Mouse (Mus musculus) mature B cell (primary cell): ENCODE data around the gene Xpr1.

ENCODE experiments used
- in situ Hi-C: fragments of 300-500 bp; cut with MboI; formaldehyde crosslinking; loops from 2 replicates; pipeline ENCODE4 v1.14.3; 2019

The Xpr1 gene

DNA sequence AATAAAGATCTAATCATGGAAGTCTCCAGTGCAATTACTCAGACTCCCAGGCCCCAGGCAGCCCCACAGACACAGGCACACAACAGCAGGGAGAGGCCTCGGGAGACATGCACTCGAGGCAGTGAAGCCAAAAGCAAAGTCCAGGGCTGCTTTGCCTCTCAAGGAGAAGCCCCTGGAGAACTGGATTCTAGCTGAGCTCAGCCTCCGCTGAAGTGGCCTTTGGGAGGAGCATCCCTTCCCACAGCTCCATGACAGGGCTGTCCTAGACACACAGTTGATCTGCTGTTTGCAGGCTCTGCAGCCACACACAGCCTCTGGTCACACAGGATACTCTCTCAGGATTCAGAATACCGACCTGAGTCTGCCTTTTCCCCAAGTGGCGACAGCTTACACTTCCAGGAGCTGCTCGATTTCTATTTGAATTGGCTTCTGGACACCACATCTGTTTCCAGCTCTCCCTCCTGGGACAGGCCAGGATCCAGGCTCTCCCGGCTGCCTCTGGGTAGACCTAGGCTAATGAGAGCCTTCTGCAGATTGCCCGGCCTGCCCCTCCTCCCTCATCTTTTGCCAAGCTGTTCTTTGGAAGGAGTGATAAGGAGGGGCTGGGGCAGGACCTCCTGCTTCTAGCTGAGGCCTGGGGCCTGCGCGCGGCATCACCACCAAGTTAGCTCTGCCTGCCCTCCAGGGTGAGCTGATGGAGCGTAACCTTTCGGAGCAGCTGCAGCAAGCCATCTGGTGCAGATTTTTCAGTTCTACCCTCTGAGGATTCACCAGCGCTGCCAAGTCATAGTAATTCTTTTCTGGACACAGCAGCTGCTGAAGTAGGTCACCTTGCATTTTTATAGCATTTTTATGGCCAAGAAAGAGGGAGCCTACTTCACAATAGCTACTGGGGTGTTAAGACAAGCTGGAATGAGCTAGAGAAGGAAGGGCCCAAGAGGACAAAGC is 187.5 kb downstream of the Xpr1 start:
- in situ Hi-C loops: loop anchor here (10.0 kb wide), 1 partner anchor 445 kb away; no protein-coding TSS in a partner anchor
